23 mouse cellular contexts compared by ENCODE assay signal in genomic region chr17:29596771-29597132, GRCm38 (mm10). TPM values are rescaled to one million over a fixed set of nuclear protein-coding genes. Genes with fewer than 3 reads are reported as not detected.
DNase-seq lines count a peak whose midpoint lies in the region; ATAC-seq and TF ChIP-seq lines count a peak whose summit lies in the region.
"Had no signal": no experiment of that assay in that cellular context is flagged by ENCODE, and none has a peak within 500 bp of the region (broad histone marks: within the 10 kb centered on the region; RNA-seq: fewer than 3 reads in every experiment).

No protein-coding gene starts in this region.

- H3K9ac ChIP-seq in midbrain, embryonic 11.5 days (ENCODE audit: low read length) = no peak overlapping the region; the same call in 1 of the 2 replicates
- no peak overlapping the region for H3K9ac ChIP-seq in midbrain, embryonic 14.5 days (replicated peaks; ENCODE audit: low read length)

- intact Hi-C loops in heart, postnatal 36 days (cut with DNase I) = no loop called here

- H3K36me3 ChIP-seq in heart, embryonic 10.5 days = peaks cover 53% of the 10 kb centered on the region
- peaks cover 7% of the 10 kb centered on the region for H3K36me3 ChIP-seq in midbrain, embryonic 11.5 days (ENCODE audit: control insufficient read depth, insufficient read depth, low read length)
- peaks cover 49% of the 10 kb centered on the region for H3K36me3 ChIP-seq in midbrain, embryonic 14.5 days (ENCODE audit: control insufficient read depth, insufficient read depth, low read length)
- H3K36me3 ChIP-seq in E14TG2a.4 (ENCODE audit: insufficient read depth, low read length) = peaks cover 49% of the 10 kb centered on the region
- peaks cover 77% of the 10 kb centered on the region for H3K36me3 ChIP-seq in embryonic facial prominence, embryonic 10.5 days (replicated peaks)

- 88% methylated on average over 13 of the region's 13 CpGs for WGBS in heart, embryonic 10.5 days
- WGBS in midbrain, embryonic 11.5 days = 87% methylated on average over 13 of the region's 13 CpGs
- WGBS in midbrain, embryonic 14.5 days = 70% methylated on average over 13 of the region's 13 CpGs
- WGBS in embryonic facial prominence, embryonic 10.5 days = 88% methylated on average over 13 of the region's 13 CpGs

- no peak for ATAC-seq in midbrain, embryonic 11.5 days (ENCODE audit: low FRiP score)
- ATAC-seq in midbrain, embryonic 14.5 days (ENCODE audit: low FRiP score, low TSS enrichment) = no peak

- no peak overlapping the region for H3K4me2 ChIP-seq in midbrain, embryonic 11.5 days
- no peak overlapping the region for H3K4me2 ChIP-seq in midbrain, embryonic 14.5 days (ENCODE audit: low read length)
- H3K4me2 ChIP-seq: liver, embryonic 11.5 days had no signal

- H3K4me3 ChIP-seq in heart, embryonic 10.5 days = no peak overlapping the region
- H3K4me3 ChIP-seq in midbrain, embryonic 11.5 days (ENCODE audit: low read depth, low read length) = no peak overlapping the region
- H3K4me3 ChIP-seq in midbrain, embryonic 14.5 days (replicated peaks; ENCODE audit: low read depth, low read length) = no peak overlapping the region
- peak overlapping the region; percentile 46 for H3K4me3 ChIP-seq in E14TG2a.4 (replicated peaks; ENCODE audit: low read length)
- H3K4me3 ChIP-seq in embryonic facial prominence, embryonic 10.5 days = no peak overlapping the region
- H3K4me3 ChIP-seq: erythroblast, embryonic 14.5 days; heart, adult 2 months; limb, embryonic 10.5 days had no signal

- TF ChIP-seq CTCF in E14TG2a.4 (conservative IDR thresholded peaks at IDR 0.05; ENCODE audit: low read length) = no peak

- H3K27ac ChIP-seq in heart, embryonic 10.5 days = peak overlapping the region; percentile 3
- H3K27ac ChIP-seq in midbrain, embryonic 11.5 days (ENCODE audit: low read depth, low read length) = no peak overlapping the region
- H3K27ac ChIP-seq in midbrain, embryonic 14.5 days (replicated peaks; ENCODE audit: low read depth, low read length) = no peak overlapping the region
- H3K27ac ChIP-seq in embryonic facial prominence, embryonic 10.5 days (replicated peaks) = peak overlapping the region; percentile 44; the same call in 1 of the 2 replicates
- H3K27ac ChIP-seq: heart, adult 2 months; limb, embryonic 10.5 days had no signal

- H3K4me1 ChIP-seq in heart, embryonic 10.5 days = peaks cover 24% of the 10 kb centered on the region
- peaks cover 6% of the 10 kb centered on the region; the same call in 1 of the 2 replicates for H3K4me1 ChIP-seq in midbrain, embryonic 11.5 days (ENCODE audit: control insufficient read depth, insufficient read depth, low read length)
- H3K4me1 ChIP-seq in midbrain, embryonic 14.5 days (ENCODE audit: control insufficient read depth, insufficient read depth, low read length) = no peaks in the 10 kb centered on the region
- H3K4me1 ChIP-seq in E14TG2a.4 (replicated peaks; ENCODE audit: low read depth, low read length) = peaks cover 39% of the 10 kb centered on the region
- peaks cover 12% of the 10 kb centered on the region for H3K4me1 ChIP-seq in embryonic facial prominence, embryonic 10.5 days
- H3K4me1 ChIP-seq: limb, embryonic 10.5 days had no signal

- no peaks in the 10 kb centered on the region for H3K27me3 ChIP-seq in heart, embryonic 10.5 days (ENCODE audit: insufficient read depth, poor library complexity, severe bottlenecking)
- no peaks in the 10 kb centered on the region for H3K27me3 ChIP-seq in midbrain, embryonic 11.5 days (ENCODE audit: control insufficient read depth, insufficient read depth, low read length)
- H3K27me3 ChIP-seq in midbrain, embryonic 14.5 days (ENCODE audit: control insufficient read depth, insufficient read depth, low read length) = no peaks in the 10 kb centered on the region
- no peaks in the 10 kb centered on the region for H3K27me3 ChIP-seq in E14TG2a.4 (ENCODE audit: insufficient read depth, low read length)
- no peaks in the 10 kb centered on the region for H3K27me3 ChIP-seq in embryonic facial prominence, embryonic 10.5 days (replicated peaks; ENCODE audit: low read depth, poor library complexity, severe bottlenecking)

- H3K9me3 ChIP-seq in heart, embryonic 10.5 days = no peaks in the 10 kb centered on the region
- H3K9me3 ChIP-seq in midbrain, embryonic 11.5 days (ENCODE audit: control insufficient read depth, low read length) = no peaks in the 10 kb centered on the region
- no peaks in the 10 kb centered on the region for H3K9me3 ChIP-seq in midbrain, embryonic 14.5 days (ENCODE audit: control insufficient read depth, low read length)
- no peaks in the 10 kb centered on the region for H3K9me3 ChIP-seq in E14TG2a.4 (ENCODE audit: low read length)
- H3K9me3 ChIP-seq in embryonic facial prominence, embryonic 10.5 days = no peaks in the 10 kb centered on the region
- H3K9me3 ChIP-seq: G1E; limb, embryonic 10.5 days had no signal

- no peak for DNase-seq in heart, embryonic 10.5 days (ENCODE audit: low spot score)
- no peak for DNase-seq in heart, postnatal 36 days
- peak; percentile 39 for DNase-seq in midbrain, embryonic 11.5 days (ENCODE audit: low spot score, missing footprints)
- DNase-seq in midbrain, embryonic 14.5 days = no peak
- no peak for DNase-seq in embryonic facial prominence, embryonic 10.5 days (ENCODE audit: low spot score)
- DNase-seq in layer of hippocampus, postnatal 14 days (ENCODE audit: low spot score in 2 of 2) = no peak
- DNase-seq: gastrocnemius, postnatal 10 days; lung, adult 2 months; lung, postnatal 36 days; right cerebral cortex, adult 18-20 months had no signal

RNA-seq across cellular contexts. Expression of gene Rnf8, which starts 17.8 kb away (rescaled TPM):
- polyA plus RNA-seq in heart, embryonic 10.5 days (2016; fragmentation: Nextera tagmentation; extraction: Ambion mirVana) = 70.9 and 85.7 TPM in 2 replicates
- 10 to 100 TPM; 18.7 to 19.2 TPM for total RNA-seq in heart, postnatal 36 days (2021)
- 106 and 111 TPM in 2 replicates for polyA plus RNA-seq in midbrain, embryonic 11.5 days (2014; fragmentation: Nextera tagmentation; extraction: Ambion mirVana)
- polyA plus RNA-seq in midbrain, embryonic 14.5 days (2014; fragmentation: Nextera tagmentation; extraction: Ambion mirVana) = 80.5 and 86.8 TPM in 2 replicates
- polyA plus RNA-seq in embryonic facial prominence, embryonic 10.5 days (2016; fragmentation: Nextera tagmentation; extraction: Ambion mirVana) = 117 and 119 TPM in 2 replicates
- total RNA-seq in layer of hippocampus, postnatal 14 days (2021) = 10 to 100 TPM; 39.2 to 46.7 TPM

RNA-seq across cellular contexts. Expression of gene Gm28043, which starts 17.9 kb away (rescaled TPM):
- 2.3 and 2.4 TPM in 2 replicates for polyA plus RNA-seq in heart, embryonic 10.5 days (2016; fragmentation: Nextera tagmentation; extraction: Ambion mirVana)
- under 1 TPM; 0.78 to 0.81 TPM for total RNA-seq in heart, postnatal 36 days (2021)
- 2.2 and 2.7 TPM in 2 replicates for polyA plus RNA-seq in midbrain, embryonic 11.5 days (2014; fragmentation: Nextera tagmentation; extraction: Ambion mirVana)
- 2.0 and 2.9 TPM in 2 replicates for polyA plus RNA-seq in midbrain, embryonic 14.5 days (2014; fragmentation: Nextera tagmentation; extraction: Ambion mirVana)
- 2.3 and 3.5 TPM in 2 replicates for polyA plus RNA-seq in embryonic facial prominence, embryonic 10.5 days (2016; fragmentation: Nextera tagmentation; extraction: Ambion mirVana)
- total RNA-seq in layer of hippocampus, postnatal 14 days (2021) = 1 to 10 TPM; 3.3 to 5.2 TPM

RNA-seq across cellular contexts. Expression of gene Tmem217, which starts 44.6 kb away (rescaled TPM):
- 1.3 and 1.5 TPM in 2 replicates for polyA plus RNA-seq in heart, embryonic 10.5 days (2016; fragmentation: Nextera tagmentation; extraction: Ambion mirVana)
- total RNA-seq in heart, postnatal 36 days (2021) = not detected
- polyA plus RNA-seq in midbrain, embryonic 11.5 days (2014; fragmentation: Nextera tagmentation; extraction: Ambion mirVana) = 0.14 and 0.51 TPM in 2 replicates
- 0.43 and 0.49 TPM in 2 replicates for polyA plus RNA-seq in midbrain, embryonic 14.5 days (2014; fragmentation: Nextera tagmentation; extraction: Ambion mirVana)
- polyA plus RNA-seq in embryonic facial prominence, embryonic 10.5 days (2016; fragmentation: Nextera tagmentation; extraction: Ambion mirVana) = 1.0 and 1.5 TPM in 2 replicates
- not detected for total RNA-seq in layer of hippocampus, postnatal 14 days (2021)
- total RNA-seq: adrenal gland, postnatal 36 days; gastrocnemius, postnatal 10 days; heart, adult 2 months; layer of hippocampus, adult 18-20 months had no signal
- polyA plus RNA-seq: erythroblast, embryonic 14.5 days; G1E; heart, adult 2 months had no signal

RNA-seq across cellular contexts. Expression of gene Tbc1d22b, which starts 47.2 kb away (rescaled TPM):
- 13.6 and 14.4 TPM in 2 replicates for polyA plus RNA-seq in heart, embryonic 10.5 days (2016; fragmentation: Nextera tagmentation; extraction: Ambion mirVana)
- total RNA-seq in heart, postnatal 36 days (2021) = 10 to 100 TPM; 11.9 to 12.5 TPM
- polyA plus RNA-seq in midbrain, embryonic 11.5 days (2014; fragmentation: Nextera tagmentation; extraction: Ambion mirVana) = 16.8 and 18.8 TPM in 2 replicates
- 25.8 and 27.7 TPM in 2 replicates for polyA plus RNA-seq in midbrain, embryonic 14.5 days (2014; fragmentation: Nextera tagmentation; extraction: Ambion mirVana)
- 18.4 and 19.5 TPM in 2 replicates for polyA plus RNA-seq in embryonic facial prominence, embryonic 10.5 days (2016; fragmentation: Nextera tagmentation; extraction: Ambion mirVana)
- 10 to 100 TPM; 43.7 to 44.9 TPM for total RNA-seq in layer of hippocampus, postnatal 14 days (2021)

RNA-seq across cellular contexts. Expression of gene Gm17657, which starts 47.3 kb away (rescaled TPM):
- polyA plus RNA-seq in heart, embryonic 10.5 days (2016; fragmentation: Nextera tagmentation; extraction: Ambion mirVana) = not detected in 2 replicates
- total RNA-seq in heart, postnatal 36 days (2021) = not detected
- polyA plus RNA-seq in midbrain, embryonic 11.5 days (2014; fragmentation: Nextera tagmentation; extraction: Ambion mirVana) = not detected in 2 replicates
- polyA plus RNA-seq in midbrain, embryonic 14.5 days (2014; fragmentation: Nextera tagmentation; extraction: Ambion mirVana) = not detected in 2 replicates
- not detected in 2 replicates for polyA plus RNA-seq in embryonic facial prominence, embryonic 10.5 days (2016; fragmentation: Nextera tagmentation; extraction: Ambion mirVana)
- not detected for total RNA-seq in layer of hippocampus, postnatal 14 days (2021)
- total RNA-seq: adrenal gland, postnatal 36 days; gastrocnemius, postnatal 10 days; heart, adult 2 months; layer of hippocampus, adult 18-20 months had no signal
- polyA plus RNA-seq: erythroblast, embryonic 14.5 days; frontal cortex, adult 2 months; G1E; heart, adult 2 months; heart, embryonic 16.5 days; kidney, embryonic 14.5 days; limb, embryonic 10.5 days; lung, adult 2 months; small intestine, adult 2 months; thymus, postnatal 0 days had no signal

Comparison
In these comparisons a context has a peak if more than half of its experiments do, and no peak if none do; other contexts are left out.
1. H3K27ac ChIP-seq: peak in heart, embryonic 10.5 days (single experiment) and embryonic facial prominence, embryonic 10.5 days (single experiment); none in midbrain, embryonic 11.5 days (single experiment) and midbrain, embryonic 14.5 days (single experiment).